Mouse (Mus musculus) yolk sac, embryonic 10.5 days (tissue): ENCODE data around the gene Vstm2l.

Experiments used
- DNase-seq: peaks from one replicate; pipeline ENCODE4 v3.0.0-alpha.2; 2017; ENCODE audit warnings: low spot score

Vstm2l gene

DNA sequence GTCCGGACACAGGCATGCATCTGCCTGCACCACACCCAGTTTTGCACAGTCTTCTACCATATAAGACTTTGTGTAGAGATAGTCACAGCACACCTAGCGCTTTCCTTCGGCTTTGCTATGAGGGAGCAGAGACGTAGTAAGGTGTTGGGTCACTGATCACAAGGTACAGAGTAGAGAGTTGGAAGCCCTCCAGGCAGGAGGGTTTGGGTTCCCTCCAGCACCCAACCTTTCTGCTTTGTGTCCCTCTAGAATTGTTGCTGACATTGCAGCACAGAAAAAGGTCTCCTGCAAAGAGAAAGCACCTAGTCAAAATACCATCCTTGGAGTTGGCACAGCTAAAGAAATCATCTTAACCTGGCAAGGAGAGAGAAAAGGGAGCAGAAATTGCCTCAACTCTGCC lies 78.0 kb downstream of the Vstm2l start:
- no peak for DNase-seq
